Mouse (Mus musculus) stomach, postnatal 0 days (tissue): Measurements from ENCODE around the gene Ubqln4. TPM values are rescaled to one million over a fixed set of nuclear protein-coding genes. Genes with fewer than 3 reads are reported as not detected.

Experiments
- ATAC-seq: fragments of 200-750 bp; cut with Nextera tagmentation; 2 replicates; pipeline ENCODE4 v1.8.0; 2017; ENCODE audit not compliant: low FRiP score, low TSS enrichment
- DNase-seq: peaks from one replicate; pipeline ENCODE4 v3.0.0-alpha.2; 2016; ENCODE audit warnings: low spot score
- H3K27ac ChIP-seq: fragments of 300-500 bp; sonication (generic); replicated peaks from 2 replicates; pipeline ENCODE4 v1.5.1; 2014; ENCODE audit warnings: mild to moderate bottlenecking, control low read depth
- H3K27me3 ChIP-seq: fragments of 300-500 bp; sonication (generic); 2 replicates; pipeline ENCODE4 v1.6.1; 2014; ENCODE audit warnings: low read length; ENCODE audit not compliant: control insufficient read depth, insufficient read depth
- H3K36me3 ChIP-seq: fragments of 300-500 bp; sonication (generic); 2 replicates; pipeline ENCODE4 v1.6.1; 2014; ENCODE audit warnings: low read length, mixed read lengths; ENCODE audit not compliant: control insufficient read depth, insufficient read depth
- H3K4me1 ChIP-seq: fragments of 300-500 bp; sonication (generic); replicated peaks from 2 replicates; pipeline ENCODE4 v1.6.1; 2014; ENCODE audit warnings: antibody characterized with exemption; ENCODE audit not compliant: control insufficient read depth, insufficient read depth
- H3K4me2 ChIP-seq: fragments of 300-500 bp; sonication (generic); replicated peaks from 2 replicates; pipeline ENCODE4 v1.6.1; 2014; ENCODE audit warnings: low read depth, mild to moderate bottlenecking, control low read depth, moderate library complexity
- H3K4me3 ChIP-seq: fragments of 300-500 bp; sonication (generic); 2 replicates; pipeline ENCODE4 v1.5.1; 2014; ENCODE audit warnings: low read depth, low read length, control low read depth
- H3K9ac ChIP-seq: fragments of 300-500 bp; sonication (generic); 2 replicates; pipeline ENCODE4 v1.6.1; 2014; ENCODE audit warnings: mild to moderate bottlenecking, low read length, control low read depth, mixed read lengths
- H3K9me3 ChIP-seq: fragments of 300-500 bp; sonication (generic); 2 replicates; pipeline ENCODE4 v1.6.1; 2016; ENCODE audit warnings: low read length; ENCODE audit not compliant: control insufficient read depth
- CTCF ChIP-seq: IDR thresholded peaks from 2 replicates; pipeline ENCODE4 v1.5.1; 2016; ENCODE audit warnings: antibody characterized with exemption, low read depth, mild to moderate bottlenecking, moderate library complexity
- EP300 ChIP-seq: optimal IDR thresholded peaks from 2 replicates; pipeline ENCODE3; 2016; ENCODE audit warnings: antibody characterized with exemption
- WGBS: fragments of 180-500 bp; shearing (Covaris S2); extraction: QIAGEN DNeasy Blood & Tissue Kit; methylation state at CpG from one replicate; pipeline ENCODE4 v1.1.7; 2014; 5-methylcytosine and 5-hydroxymethylcytosine counted together
- polyA plus RNA-seq: library from polyadenylated mRNA; unstranded; fragments of >200 nt; fragmentation: Nextera tagmentation; extraction: Ambion mirVana; gene quantifications from 2 replicates; pipeline ENCODE4 v1.2.1, GENCODE M21; 2015

Gene Ubqln4
- polyA plus RNA-seq, 1 experiment from 2014 or later: 19.5 TPM

- H3K36me3 ChIP-seq: peaks cover 27% of the 10 kb centered on the region
Observed at GRCm38 (mm10) chr3:88559596-88559995, 6.0 kb downstream of the Ubqln4 start.

DNA sequence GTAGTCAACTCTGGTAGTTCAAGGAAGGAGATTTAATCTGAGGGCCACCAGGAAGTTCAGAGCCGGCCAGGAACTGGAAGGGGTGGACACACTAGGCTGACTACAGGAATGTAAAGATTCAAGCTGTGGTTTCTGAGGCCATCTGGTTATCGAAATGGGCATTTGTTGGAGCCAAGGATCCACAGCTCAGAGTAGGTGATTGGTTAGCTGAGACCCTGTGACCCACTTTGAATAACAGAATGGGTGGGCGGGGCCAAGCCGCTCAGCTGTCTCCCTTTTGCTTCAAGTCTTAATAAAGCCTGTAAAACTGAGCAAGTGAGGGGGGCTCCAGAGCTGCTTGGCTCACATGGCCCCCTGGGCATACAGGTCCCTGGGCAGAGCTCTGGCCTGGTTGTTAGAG, 8.4 kb downstream of the Ubqln4 start:
- Histone ChIP-seq H3K4me3 (no peak overlapping the region), H3K36me3 (peaks cover 19% of the 10 kb centered on the region), H3K27me3 (no peaks in the 10 kb centered on the region), H3K27ac (no peak overlapping the region), H3K4me1 (no peaks in the 10 kb centered on the region), H3K9ac (no peak overlapping the region), H3K4me2 (no peak overlapping the region), H3K9me3 (no peaks in the 10 kb centered on the region)
- 76% methylated on average over 4 of the region's 4 CpGs for WGBS
- TF ChIP-seq CTCF: no peak
- TF ChIP-seq EP300: no peak
- DNase-seq: no peak
- no peak for ATAC-seq

More at GRCm38 (mm10) chr3:88559596-88559995, 6.0 kb downstream of the Ubqln4 start:
- no peaks in the 10 kb centered on the region for H3K4me1 ChIP-seq
- no peak for DNase-seq
- 96% methylated on average over 9 of the region's 9 CpGs for WGBS
- no peaks in the 10 kb centered on the region for H3K27me3 ChIP-seq
- H3K4me3 ChIP-seq: no peak overlapping the region
- H3K27ac ChIP-seq: no peak overlapping the region
- no peak overlapping the region for H3K4me2 ChIP-seq
- H3K9ac ChIP-seq: no peak overlapping the region
- no peak for ATAC-seq
- TF ChIP-seq EP300 (no peak), CTCF (no peak)
- H3K9me3 ChIP-seq: no peaks in the 10 kb centered on the region

- WGBS: 67% methylated on average over 4 of the region's 4 CpGs
- DNase-seq: no peak
- no peak for ATAC-seq
- no peaks in the 10 kb centered on the region for H3K9me3 ChIP-seq
- H3K36me3 ChIP-seq: peaks cover 30% of the 10 kb centered on the region
- TF ChIP-seq EP300: no peak
- TF ChIP-seq CTCF: no peak
- H3K27me3 ChIP-seq: no peaks in the 10 kb centered on the region
- H3K4me3 ChIP-seq: no peak overlapping the region
- H3K27ac ChIP-seq: no peak overlapping the region
- no peak overlapping the region for H3K4me2 ChIP-seq
- no peak overlapping the region for H3K9ac ChIP-seq
- H3K4me1 ChIP-seq: no peaks in the 10 kb centered on the region
Observed at GRCm38 (mm10) chr3:88563442-88563841, 9.9 kb downstream of the Ubqln4 start.

GRCm38 (mm10) chr3:88563966-88564365, 10.4 kb downstream of the Ubqln4 start:
- ATAC-seq (no peak; the same call in 1 of the 2 replicates), DNase-seq (no peak)
- TF ChIP-seq CTCF (no peak), EP300 (no peak)
- WGBS: 79% methylated on average over 7 of the region's 7 CpGs
- Histone ChIP-seq H3K36me3 (peaks cover 31% of the 10 kb centered on the region), H3K4me2 (no peak overlapping the region), H3K4me1 (no peaks in the 10 kb centered on the region), H3K4me3 (no peak overlapping the region), H3K27ac (no peak overlapping the region), H3K27me3 (no peaks in the 10 kb centered on the region), H3K9ac (no peak overlapping the region), H3K9me3 (no peaks in the 10 kb centered on the region)

DNA sequence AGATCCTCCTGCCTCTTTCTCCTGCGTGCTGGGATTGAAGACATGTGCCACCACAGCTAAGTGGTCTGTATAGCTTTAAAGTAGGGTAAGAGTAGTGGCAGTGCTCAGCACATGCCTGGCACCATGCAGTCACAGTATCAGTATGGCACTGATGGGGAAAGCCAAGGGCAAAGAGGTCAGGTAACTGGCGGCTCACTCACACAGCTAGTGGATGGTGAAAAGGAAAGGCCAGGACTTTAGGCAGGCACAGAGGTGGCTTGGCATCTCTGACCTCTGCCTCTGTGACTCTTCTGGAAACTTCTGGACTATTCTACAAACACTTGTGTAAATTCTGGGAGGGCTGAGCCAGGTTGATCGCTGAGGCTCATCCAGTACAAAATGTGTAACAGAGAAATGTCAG, 12.6 kb downstream of the Ubqln4 start:
- TF ChIP-seq CTCF: no peak
- TF ChIP-seq EP300: no peak
- no peak overlapping the region for H3K4me2 ChIP-seq
- DNase-seq (no peak), ATAC-seq (no peak)
- no peaks in the 10 kb centered on the region for H3K27me3 ChIP-seq
- peaks cover 23% of the 10 kb centered on the region for H3K36me3 ChIP-seq
- WGBS: 94% methylated on average over 3 of the region's 3 CpGs
- no peaks in the 10 kb centered on the region for H3K4me1 ChIP-seq
- H3K9ac ChIP-seq: no peak overlapping the region
- peak overlapping the region; percentile 8 for H3K27ac ChIP-seq
- H3K9me3 ChIP-seq: no peaks in the 10 kb centered on the region
- no peak overlapping the region for H3K4me3 ChIP-seq

DNA sequence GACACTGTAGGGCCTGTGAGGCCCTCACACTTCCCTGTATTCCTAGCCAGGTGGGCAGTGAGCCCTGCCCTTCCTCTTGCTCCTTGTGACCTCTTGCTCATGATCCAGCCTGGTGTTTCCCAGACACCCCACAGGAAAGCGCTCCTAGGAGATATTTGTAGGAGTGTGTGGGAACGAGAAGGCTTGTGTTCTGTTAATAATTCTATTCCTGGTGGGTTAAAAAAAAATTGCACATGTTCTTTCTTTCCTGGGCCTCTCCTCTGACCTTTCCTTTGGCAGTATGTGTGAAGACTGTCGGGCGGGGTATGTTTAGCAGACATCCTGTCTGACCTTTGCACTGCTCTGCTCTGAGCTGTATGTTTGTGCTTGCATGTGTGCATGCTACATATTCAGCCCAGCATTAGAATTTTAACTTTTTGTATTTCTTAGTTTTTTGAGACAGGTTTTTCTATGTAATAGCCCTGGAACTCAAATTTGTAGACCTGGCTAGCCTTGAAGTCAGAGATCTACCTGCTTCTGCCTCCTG, 13.0 kb downstream of the Ubqln4 start:
- no peak for ATAC-seq
- peak overlapping the region; percentile 8 for H3K27ac ChIP-seq
- 80% methylated on average over 4 of the region's 4 CpGs for WGBS

More for the DNA sequence above, 13.0 kb downstream of the Ubqln4 start:
- no peaks in the 10 kb centered on the region for H3K27me3 ChIP-seq
- H3K36me3 ChIP-seq: peaks cover 23% of the 10 kb centered on the region
- H3K4me3 ChIP-seq: no peak overlapping the region
- H3K9ac ChIP-seq: no peak overlapping the region
- DNase-seq: no peak
- H3K9me3 ChIP-seq: no peaks in the 10 kb centered on the region
- H3K4me1 ChIP-seq: no peaks in the 10 kb centered on the region
- TF ChIP-seq EP300 (no peak), CTCF (no peak)
- no peak overlapping the region for H3K4me2 ChIP-seq
